Mouse (Mus musculus): Measurements from ENCODE around the gene 1700029P11Rik. TPM values are rescaled to one million over a fixed set of nuclear protein-coding genes. Genes with fewer than 3 reads are reported as not detected.
A peak's percentile ranks its signal among the peaks of the same experiment; 100 is the strongest.
"Not testable (repeated sequence)": the region's sequence is repeated elsewhere in the genome, so short reads cannot be mapped to it uniquely, and the experiment has no call there.

Gene 1700029P11Rik
- polyA plus RNA-seq, 1 experiment, result 0.08 TPM

- Histone ChIP-seq H3K27me3 (replicated peaks; ENCODE audit: control insufficient read depth, insufficient read depth, low read length) (no peaks in the 10 kb centered on the region), H3K4me3 (ENCODE audit: insufficient read depth, low read depth, low read length) (no peak overlapping the region), H3K36me3 (ENCODE audit: control insufficient read depth, insufficient read depth, low read length) (no peaks in the 10 kb centered on the region), H3K27ac (ENCODE audit: insufficient read depth, low read depth, low read length) (no peak overlapping the region), H3K4me1 (ENCODE audit: control insufficient read depth, insufficient read depth, low read length) (no peaks in the 10 kb centered on the region)
- DNase-seq, result no peak
- WGBS, result 68% methylated on average over 14 of the region's 14 CpGs
- TF ChIP-seq CTCF (conservative IDR thresholded peaks at IDR 0.05; ENCODE audit: insufficient read depth, insufficient read length, low read depth, low read length) (no peak), POLR2A (IDR thresholded peaks at IDR 0.05; ENCODE audit: low read depth, low read length) (no peak)
These were observed 14.1 kb upstream of the 1700029P11Rik start for GRCm38 (mm10) chr15:81966062-81966829.

GRCm38 (mm10) chr15:81967821-81968220, 12.5 kb upstream of the 1700029P11Rik start:
- Histone ChIP-seq H3K36me3 (ENCODE audit: control insufficient read depth, insufficient read depth, low read length) (no peaks in the 10 kb centered on the region), H3K27ac (ENCODE audit: insufficient read depth, low read depth, low read length) (no peak overlapping the region), H3K4me1 (ENCODE audit: control insufficient read depth, insufficient read depth, low read length) (no peaks in the 10 kb centered on the region), H3K27me3 (replicated peaks; ENCODE audit: control insufficient read depth, insufficient read depth, low read length) (no peaks in the 10 kb centered on the region), H3K4me3 (ENCODE audit: insufficient read depth, low read depth, low read length) (no peak overlapping the region)
- no peak for DNase-seq
- 93% methylated on average over 5 of the region's 5 CpGs for WGBS
- TF ChIP-seq CTCF (conservative IDR thresholded peaks at IDR 0.05; ENCODE audit: insufficient read depth, insufficient read length, low read depth, low read length) (no peak), POLR2A (IDR thresholded peaks at IDR 0.05; ENCODE audit: low read depth, low read length) (no peak)

GRCm38 (mm10) chr15:81968447-81968846, 11.9 kb upstream of the 1700029P11Rik start:
- H3K4me1 ChIP-seq (ENCODE audit: control insufficient read depth, insufficient read depth, low read length), result no peaks in the 10 kb centered on the region
- no peak for DNase-seq
- H3K27ac ChIP-seq (ENCODE audit: insufficient read depth, low read depth, low read length), result no peak overlapping the region
- TF ChIP-seq CTCF (conservative IDR thresholded peaks at IDR 0.05; ENCODE audit: insufficient read depth, insufficient read length, low read depth, low read length) (no peak), POLR2A (IDR thresholded peaks at IDR 0.05; ENCODE audit: low read depth, low read length) (no peak)
- no peaks in the 10 kb centered on the region for H3K36me3 ChIP-seq (ENCODE audit: control insufficient read depth, insufficient read depth, low read length)
- no peaks in the 10 kb centered on the region for H3K27me3 ChIP-seq (replicated peaks; ENCODE audit: control insufficient read depth, insufficient read depth, low read length)
- 53% methylated on average over 2 of the region's 2 CpGs for WGBS
- no peak overlapping the region for H3K4me3 ChIP-seq (ENCODE audit: insufficient read depth, low read depth, low read length)

GRCm38 (mm10) chr15:81969173-81969572, 11.2 kb upstream of the 1700029P11Rik start:
- TF ChIP-seq POLR2A (IDR thresholded peaks at IDR 0.05; ENCODE audit: low read depth, low read length) (no peak), CTCF (conservative IDR thresholded peaks at IDR 0.05; ENCODE audit: insufficient read depth, insufficient read length, low read depth, low read length) (no peak)
- peak; percentile 52 for DNase-seq
- 35% methylated on average over 7 of the region's 7 CpGs for WGBS
- Histone ChIP-seq H3K27me3 (replicated peaks; ENCODE audit: control insufficient read depth, insufficient read depth, low read length) (no peaks in the 10 kb centered on the region), H3K36me3 (ENCODE audit: control insufficient read depth, insufficient read depth, low read length) (no peaks in the 10 kb centered on the region), H3K27ac (ENCODE audit: insufficient read depth, low read depth, low read length) (no peak overlapping the region), H3K4me3 (ENCODE audit: insufficient read depth, low read depth, low read length) (no peak overlapping the region), H3K4me1 (ENCODE audit: control insufficient read depth, insufficient read depth, low read length) (no peaks in the 10 kb centered on the region)

GRCm38 (mm10) chr15:81969635-81970034, 10.7 kb upstream of the 1700029P11Rik start:
- not testable (repeated sequence) for DNase-seq; H3K4me3 ChIP-seq (ENCODE audit: insufficient read depth, low read depth, low read length); H3K27ac ChIP-seq (ENCODE audit: insufficient read depth, low read depth, low read length); H3K27me3 ChIP-seq (replicated peaks; ENCODE audit: control insufficient read depth, insufficient read depth, low read length); H3K36me3 ChIP-seq (ENCODE audit: control insufficient read depth, insufficient read depth, low read length); H3K4me1 ChIP-seq (ENCODE audit: control insufficient read depth, insufficient read depth, low read length)
- 58% methylated on average over 6 of the region's 6 CpGs for WGBS

- H3K4me1 ChIP-seq (ENCODE audit: control insufficient read depth, insufficient read depth, low read length); H3K36me3 ChIP-seq (ENCODE audit: control insufficient read depth, insufficient read depth, low read length); H3K4me3 ChIP-seq (ENCODE audit: insufficient read depth, low read depth, low read length); H3K27me3 ChIP-seq (replicated peaks; ENCODE audit: control insufficient read depth, insufficient read depth, low read length); DNase-seq; H3K27ac ChIP-seq (ENCODE audit: insufficient read depth, low read depth, low read length): not testable (repeated sequence)
- WGBS, result 96% methylated on average over 4 of the region's 4 CpGs
These were observed 9.8 kb upstream of the 1700029P11Rik start for GRCm38 (mm10) chr15:81970498-81970897.

GRCm38 (mm10) chr15:81975156-81975555, 5.2 kb upstream of the 1700029P11Rik start:
- H3K36me3 ChIP-seq (ENCODE audit: control insufficient read depth, insufficient read depth, low read length); H3K4me3 ChIP-seq (ENCODE audit: insufficient read depth, low read depth, low read length); H3K4me1 ChIP-seq (ENCODE audit: control insufficient read depth, insufficient read depth, low read length); H3K27ac ChIP-seq (ENCODE audit: insufficient read depth, low read depth, low read length); H3K27me3 ChIP-seq (replicated peaks; ENCODE audit: control insufficient read depth, insufficient read depth, low read length); DNase-seq: not testable (repeated sequence)
- 93% methylated on average over 8 of the region's 8 CpGs for WGBS

GRCm38 (mm10) chr15:81982173-81982572, 1.8 kb downstream of the 1700029P11Rik start:
- TF ChIP-seq CTCF (conservative IDR thresholded peaks at IDR 0.05; ENCODE audit: insufficient read depth, insufficient read length, low read depth, low read length) (no peak), POLR2A (IDR thresholded peaks at IDR 0.05; ENCODE audit: low read depth, low read length) (no peak)
- Histone ChIP-seq H3K27me3 (replicated peaks; ENCODE audit: control insufficient read depth, insufficient read depth, low read length) (no peaks in the 10 kb centered on the region; the same call in 1 of the 2 replicates), H3K4me1 (ENCODE audit: control insufficient read depth, insufficient read depth, low read length) (no peaks in the 10 kb centered on the region), H3K4me3 (ENCODE audit: insufficient read depth, low read depth, low read length) (no peak overlapping the region), H3K36me3 (ENCODE audit: control insufficient read depth, insufficient read depth, low read length) (no peaks in the 10 kb centered on the region), H3K27ac (ENCODE audit: insufficient read depth, low read depth, low read length) (no peak overlapping the region)
- WGBS, result 29% methylated on average over 1 of the region's 1 CpGs
- DNase-seq, result peak; percentile 30
